Mouse (Mus musculus) forebrain, embryonic 15.5 days (tissue): Measurements from ENCODE around the gene Cplane1. TPM values are rescaled to one million over a fixed set of nuclear protein-coding genes. Genes with fewer than 3 reads are reported as not detected.
"Not testable (repeated sequence)": the region's sequence is repeated elsewhere in the genome, so short reads cannot be mapped to it uniquely, and the experiment has no call there.

Source experiments
- ATAC-seq: fragments of 200-750 bp; cut with Nextera tagmentation; replicated peaks from 2 replicates; pipeline ENCODE4 v1.8.0; 2017; ENCODE audit warnings: mild to moderate bottlenecking, moderate TSS enrichment, moderate library complexity
- H3K27ac ChIP-seq: fragments of 300-500 bp; sonication (generic); replicated peaks from 2 replicates; pipeline ENCODE4 v1.5.1; 2015; ENCODE audit warnings: mild to moderate bottlenecking, inconsistent platforms
- H3K27me3 ChIP-seq: fragments of 300-500 bp; sonication (generic); 2 replicates; pipeline ENCODE4 v1.6.1; 2015; ENCODE audit warnings: inconsistent platforms
- H3K36me3 ChIP-seq: fragments of 300-500 bp; sonication (generic); 2 replicates; pipeline ENCODE4 v1.6.1; 2015; ENCODE audit warnings: mild to moderate bottlenecking, inconsistent platforms
- H3K4me1 ChIP-seq: fragments of 300-500 bp; sonication (generic); 2 replicates; pipeline ENCODE4 v1.6.1; 2015; ENCODE audit warnings: inconsistent platforms
- H3K4me2 ChIP-seq: fragments of 300-500 bp; sonication (generic); replicated peaks from 2 replicates; pipeline ENCODE4 v1.6.1; 2015; ENCODE audit warnings: mild to moderate bottlenecking, inconsistent platforms
- H3K4me3 ChIP-seq: fragments of 300-500 bp; sonication (generic); 2 replicates; pipeline ENCODE4 v1.5.1; 2015; ENCODE audit warnings: mild to moderate bottlenecking, inconsistent platforms
- H3K9ac ChIP-seq: fragments of 300-500 bp; sonication (generic); replicated peaks from 2 replicates; pipeline ENCODE4 v1.6.1; 2015; ENCODE audit warnings: mild to moderate bottlenecking, inconsistent platforms
- H3K9me3 ChIP-seq: fragments of 300-500 bp; sonication (generic); 2 replicates; pipeline ENCODE4 v1.6.1; 2016; ENCODE audit warnings: inconsistent platforms
- WGBS: fragments of 180-500 bp; shearing (Covaris S2); methylation state at CpG from one replicate; pipeline ENCODE4 v1.1.7; 2015; ENCODE audit warnings: mixed read lengths; 5-methylcytosine and 5-hydroxymethylcytosine counted together
- polyA plus RNA-seq: library from polyadenylated mRNA; unstranded; fragments of >200 nt; fragmentation: Nextera tagmentation; extraction: Ambion mirVana; gene quantifications from 2 replicates; pipeline ENCODE4 v1.2.1, GENCODE M21; 2015

The Cplane1 gene
- polyA plus RNA-seq, result 17.3 and 17.6 TPM in 2 replicates

- Histone ChIP-seq H3K27me3 (no peaks in the 10 kb centered on the region), H3K4me2 (peak within 1 kb of the TSS; percentile 46), H3K9ac (peak within 1 kb of the TSS; percentile 97), H3K9me3 (no peaks in the 10 kb centered on the region), H3K4me3 (peak within 1 kb of the TSS; percentile 89), H3K4me1 (peaks cover 7% of the 10 kb centered on the region), H3K36me3 (peaks cover 17% of the 10 kb centered on the region), H3K27ac (peak within 1 kb of the TSS; percentile 86)
- WGBS, result under 1% methylated on average over 37 of the region's 47 CpGs
- ATAC-seq, result peak; percentile 99
These were observed at the start of gene Cplane1 for GRCm38 (mm10) chr15:8168591-8169265. Gene Cplane1 (plus strand): TSS chr15:8169106.

- 68% methylated on average over 1 of the region's 1 CpGs for WGBS
- H3K27ac ChIP-seq, result no peak overlapping the region
- H3K9ac ChIP-seq, result no peak overlapping the region
- H3K4me2 ChIP-seq, result no peak overlapping the region
- H3K36me3 ChIP-seq, result peaks cover 70% of the 10 kb centered on the region
- ATAC-seq, result no peak
- no peak overlapping the region for H3K4me3 ChIP-seq
- H3K9me3 ChIP-seq, result no peaks in the 10 kb centered on the region
- H3K4me1 ChIP-seq, result no peaks in the 10 kb centered on the region
- no peaks in the 10 kb centered on the region for H3K27me3 ChIP-seq
These were observed 39.6 kb upstream of the Cplane1 start for GRCm38 (mm10) chr15:8129281-8129680.

GRCm38 (mm10) chr15:8131268-8131667 lies 37.6 kb upstream of the Cplane1 start:
- no peak overlapping the region for H3K4me2 ChIP-seq
- no peak overlapping the region for H3K9ac ChIP-seq
- no peaks in the 10 kb centered on the region for H3K9me3 ChIP-seq
- H3K4me3 ChIP-seq, result no peak overlapping the region
- peaks cover 82% of the 10 kb centered on the region for H3K36me3 ChIP-seq
- no peak for ATAC-seq
- 95% methylated on average over 3 of the region's 3 CpGs for WGBS
- no peaks in the 10 kb centered on the region for H3K27me3 ChIP-seq
- no peaks in the 10 kb centered on the region for H3K4me1 ChIP-seq
- no peak overlapping the region for H3K27ac ChIP-seq

GRCm38 (mm10) chr15:8131761-8132160 lies 37.1 kb upstream of the Cplane1 start:
- no peak overlapping the region for H3K4me2 ChIP-seq
- H3K36me3 ChIP-seq, result peaks cover 82% of the 10 kb centered on the region
- H3K9me3 ChIP-seq, result no peaks in the 10 kb centered on the region
- H3K4me1 ChIP-seq, result no peaks in the 10 kb centered on the region
- H3K27me3 ChIP-seq, result no peaks in the 10 kb centered on the region
- no peak for ATAC-seq
- no peak overlapping the region for H3K4me3 ChIP-seq
- no peak overlapping the region for H3K27ac ChIP-seq
- H3K9ac ChIP-seq, result no peak overlapping the region

GRCm38 (mm10) chr15:8135606-8136005 lies 33.3 kb upstream of the Cplane1 start:
- Histone ChIP-seq H3K4me2 (no peak overlapping the region), H3K9ac (no peak overlapping the region), H3K4me1 (no peaks in the 10 kb centered on the region), H3K27me3 (no peaks in the 10 kb centered on the region), H3K36me3 (peaks cover 85% of the 10 kb centered on the region), H3K27ac (no peak overlapping the region), H3K9me3 (no peaks in the 10 kb centered on the region), H3K4me3 (no peak overlapping the region)
- ATAC-seq, result no peak
- WGBS, result 90% methylated on average over 5 of the region's 5 CpGs

GRCm38 (mm10) chr15:8161841-8162240 lies 7.1 kb upstream of the Cplane1 start:
- WGBS, result 63% methylated on average over 1 of the region's 1 CpGs
- H3K27ac ChIP-seq, result no peak overlapping the region
- no peak overlapping the region for H3K9ac ChIP-seq
- no peak overlapping the region for H3K4me3 ChIP-seq
- no peaks in the 10 kb centered on the region for H3K9me3 ChIP-seq
- ATAC-seq, result no peak
- peaks cover 40% of the 10 kb centered on the region for H3K36me3 ChIP-seq
- no peaks in the 10 kb centered on the region for H3K27me3 ChIP-seq
- no peaks in the 10 kb centered on the region for H3K4me1 ChIP-seq
- H3K4me2 ChIP-seq, result no peak overlapping the region

GRCm38 (mm10) chr15:8169266-8169746 lies 400 bp downstream of the Cplane1 start:
- under 1% methylated on average over 25 of the region's 25 CpGs for WGBS
- peak; percentile 79 for ATAC-seq
- Histone ChIP-seq H3K4me3 (peak overlapping the region; percentile 89), H3K4me2 (peak overlapping the region; percentile 46), H3K9ac (peak overlapping the region; percentile 97), H3K36me3 (peaks cover 23% of the 10 kb centered on the region), H3K9me3 (no peaks in the 10 kb centered on the region), H3K27ac (peak overlapping the region; percentile 86), H3K27me3 (no peaks in the 10 kb centered on the region), H3K4me1 (peaks cover 7% of the 10 kb centered on the region)

- H3K9me3 ChIP-seq, result no peaks in the 10 kb centered on the region
- no peaks in the 10 kb centered on the region for H3K4me1 ChIP-seq
- no peak for ATAC-seq
- no peak overlapping the region for H3K27ac ChIP-seq
- H3K4me2 ChIP-seq, result no peak overlapping the region
- H3K4me3 ChIP-seq, result no peak overlapping the region
- no peaks in the 10 kb centered on the region for H3K27me3 ChIP-seq
- H3K9ac ChIP-seq, result no peak overlapping the region
- 93% methylated on average over 3 of the region's 3 CpGs for WGBS
- peaks cover 73% of the 10 kb centered on the region for H3K36me3 ChIP-seq
These were observed 20.7 kb downstream of the Cplane1 start for GRCm38 (mm10) chr15:8189563-8189962.

- Histone ChIP-seq H3K4me1 (no peaks in the 10 kb centered on the region), H3K27me3 (no peaks in the 10 kb centered on the region), H3K27ac (no peak overlapping the region), H3K4me3 (no peak overlapping the region), H3K36me3 (peaks cover 78% of the 10 kb centered on the region), H3K9me3 (no peaks in the 10 kb centered on the region), H3K9ac (no peak overlapping the region), H3K4me2 (no peak overlapping the region)
- WGBS, result 97% methylated on average over 3 of the region's 3 CpGs
- ATAC-seq, result no peak
These were observed 21.5 kb downstream of the Cplane1 start for GRCm38 (mm10) chr15:8190435-8190834.

GRCm38 (mm10) chr15:8200317-8200716 lies 31.4 kb downstream of the Cplane1 start:
- Histone ChIP-seq H3K36me3 (peaks cover 69% of the 10 kb centered on the region), H3K9ac (no peak overlapping the region), H3K4me1 (no peaks in the 10 kb centered on the region), H3K4me3 (no peak overlapping the region), H3K27ac (no peak overlapping the region), H3K9me3 (no peaks in the 10 kb centered on the region), H3K27me3 (no peaks in the 10 kb centered on the region), H3K4me2 (no peak overlapping the region)
- no peak for ATAC-seq

GRCm38 (mm10) chr15:8208362-8208761 lies 39.5 kb downstream of the Cplane1 start:
- H3K9ac ChIP-seq, result no peak overlapping the region
- no peak overlapping the region for H3K4me2 ChIP-seq
- H3K4me3 ChIP-seq, result no peak overlapping the region
- no peaks in the 10 kb centered on the region for H3K4me1 ChIP-seq
- no peaks in the 10 kb centered on the region for H3K27me3 ChIP-seq
- H3K27ac ChIP-seq, result no peak overlapping the region
- no peaks in the 10 kb centered on the region for H3K9me3 ChIP-seq
- H3K36me3 ChIP-seq, result peaks cover 73% of the 10 kb centered on the region
- no peak for ATAC-seq
- 93% methylated on average over 6 of the region's 6 CpGs for WGBS

GRCm38 (mm10) chr15:8214811-8215210 lies 45.9 kb downstream of the Cplane1 start:
- 91% methylated on average over 13 of the region's 13 CpGs for WGBS
- Histone ChIP-seq H3K27ac (no peak overlapping the region), H3K4me2 (no peak overlapping the region), H3K4me1 (no peaks in the 10 kb centered on the region), H3K9ac (no peak overlapping the region), H3K4me3 (no peak overlapping the region), H3K9me3 (no peaks in the 10 kb centered on the region), H3K36me3 (peaks cover 77% of the 10 kb centered on the region), H3K27me3 (no peaks in the 10 kb centered on the region)
- no peak for ATAC-seq

- not testable (repeated sequence) for H3K9ac ChIP-seq, H3K4me2 ChIP-seq, H3K27ac ChIP-seq, H3K9me3 ChIP-seq, H3K4me3 ChIP-seq, H3K4me1 ChIP-seq, H3K27me3 ChIP-seq, ATAC-seq
- peaks cover 89% of the 10 kb centered on the region for H3K36me3 ChIP-seq
- WGBS, result 85% methylated on average over 1 of the region's 1 CpGs
These were observed 65.3 kb downstream of the Cplane1 start for GRCm38 (mm10) chr15:8234167-8234566.
